Mouse (Mus musculus) forebrain, embryonic 12.5 days (tissue): ENCODE results near the gene Slit3. TPM values are rescaled to one million over a fixed set of nuclear protein-coding genes. Genes with fewer than 3 reads are reported as not detected.
A peak's percentile ranks its signal among the peaks of the same experiment; 100 is the strongest.

Source experiments
- ATAC-seq: fragments of 200-750 bp; cut with Nextera tagmentation; 2 replicates; pipeline ENCODE4 v1.8.0; 2017; ENCODE audit warnings: moderate TSS enrichment; ENCODE audit not compliant: low FRiP score
- H3K27ac ChIP-seq: fragments of 300-500 bp; sonication (generic); 2 replicates; pipeline ENCODE4 v1.5.1; 2016; ENCODE audit warnings: mild to moderate bottlenecking
- H3K27me3 ChIP-seq: fragments of 300-500 bp; sonication (generic); 2 replicates; pipeline ENCODE4 v1.6.1; 2016; ENCODE audit warnings: mild to moderate bottlenecking
- H3K36me3 ChIP-seq: fragments of 300-500 bp; sonication (generic); replicated peaks from 2 replicates; pipeline ENCODE4 v1.6.1; 2016; ENCODE audit warnings: mild to moderate bottlenecking
- H3K4me1 ChIP-seq: fragments of 300-500 bp; sonication (generic); 2 replicates; pipeline ENCODE4 v1.6.1; 2016
- H3K4me2 ChIP-seq: fragments of 300-500 bp; sonication (generic); 2 replicates; pipeline ENCODE4 v1.6.1; 2016; ENCODE audit warnings: mild to moderate bottlenecking, moderate library complexity
- H3K4me3 ChIP-seq: fragments of 300-500 bp; sonication (generic); replicated peaks from 2 replicates; pipeline ENCODE4 v1.5.1; 2016; ENCODE audit warnings: mild to moderate bottlenecking
- H3K9ac ChIP-seq: fragments of 300-500 bp; sonication (generic); 2 replicates; pipeline ENCODE4 v1.6.1; 2016; ENCODE audit warnings: mild to moderate bottlenecking
- H3K9me3 ChIP-seq: fragments of 300-500 bp; sonication (generic); 2 replicates; pipeline ENCODE4 v1.6.1; 2016
- WGBS: fragments of 180-500 bp; shearing (Covaris S2); methylation state at CpG from one replicate; pipeline ENCODE4 v1.1.7; 2016; 5-methylcytosine and 5-hydroxymethylcytosine counted together
- polyA plus RNA-seq: library from polyadenylated mRNA; unstranded; fragments of >200 nt; fragmentation: Nextera tagmentation; extraction: Ambion mirVana; gene quantifications from 2 replicates; pipeline ENCODE4 v1.2.1, GENCODE M21; 2016

Gene Slit3
- polyA plus RNA-seq, 1 experiment from 2014 or later = 6.3 TPM

- peaks cover 12% of the 10 kb centered on the region for H3K4me1 ChIP-seq
- H3K27ac ChIP-seq = no peak overlapping the region
- 77% methylated on average over 6 of the region's 6 CpGs for WGBS
- H3K4me3 ChIP-seq = no peak overlapping the region
- no peak for ATAC-seq
- H3K36me3 ChIP-seq = no peaks in the 10 kb centered on the region
- H3K9me3 ChIP-seq = no peaks in the 10 kb centered on the region
- H3K4me2 ChIP-seq = no peak overlapping the region
- H3K27me3 ChIP-seq = peaks cover 80% of the 10 kb centered on the region
- no peak overlapping the region for H3K9ac ChIP-seq
These were observed 323.6 kb downstream of the Slit3 start for GRCm38 (mm10) chr11:35444489-35445100.

GRCm38 (mm10) chr11:35447951-35448350 is 326.9 kb downstream of the Slit3 start:
- no peak for ATAC-seq

GRCm38 (mm10) chr11:35449199-35449598 is 328.2 kb downstream of the Slit3 start:
- Histone ChIP-seq H3K9ac (no peak overlapping the region), H3K4me3 (no peak overlapping the region), H3K9me3 (no peaks in the 10 kb centered on the region), H3K27ac (no peak overlapping the region), H3K4me1 (peaks cover 24% of the 10 kb centered on the region), H3K4me2 (no peak overlapping the region), H3K36me3 (no peaks in the 10 kb centered on the region), H3K27me3 (peaks cover 98% of the 10 kb centered on the region)
- WGBS = 89% methylated on average over 6 of the region's 6 CpGs
- no peak for ATAC-seq

More at GRCm38 (mm10) chr11:35447951-35448350, 326.9 kb downstream of the Slit3 start:
- peaks cover 90% of the 10 kb centered on the region for H3K27me3 ChIP-seq
- H3K27ac ChIP-seq = no peak overlapping the region
- H3K4me2 ChIP-seq = no peak overlapping the region
- 82% methylated on average over 9 of the region's 9 CpGs for WGBS
- H3K9ac ChIP-seq = no peak overlapping the region
- peaks cover 12% of the 10 kb centered on the region for H3K4me1 ChIP-seq
- H3K36me3 ChIP-seq = no peaks in the 10 kb centered on the region
- no peaks in the 10 kb centered on the region for H3K9me3 ChIP-seq
- no peak overlapping the region for H3K4me3 ChIP-seq

GRCm38 (mm10) chr11:35451636-35452035 is 330.6 kb downstream of the Slit3 start:
- no peak overlapping the region for H3K27ac ChIP-seq
- H3K9ac ChIP-seq = no peak overlapping the region
- peaks cover 96% of the 10 kb centered on the region for H3K27me3 ChIP-seq
- no peaks in the 10 kb centered on the region for H3K9me3 ChIP-seq
- peaks cover 32% of the 10 kb centered on the region for H3K4me1 ChIP-seq
- 20% methylated on average over 4 of the region's 4 CpGs for WGBS
- no peak overlapping the region for H3K4me2 ChIP-seq
- no peaks in the 10 kb centered on the region for H3K36me3 ChIP-seq
- H3K4me3 ChIP-seq = no peak overlapping the region
- 0 out of 2 replicates have a peak, but pooled peaks have one; percentile 31 for ATAC-seq

GRCm38 (mm10) chr11:35452413-35452812 is 331.4 kb downstream of the Slit3 start:
- Histone ChIP-seq H3K27me3 (peaks cover 96% of the 10 kb centered on the region), H3K36me3 (no peaks in the 10 kb centered on the region), H3K4me1 (peaks cover 30% of the 10 kb centered on the region), H3K4me2 (no peak overlapping the region), H3K9ac (no peak overlapping the region), H3K4me3 (no peak overlapping the region), H3K9me3 (no peaks in the 10 kb centered on the region), H3K27ac (no peak overlapping the region)
- WGBS = 14% methylated on average over 5 of the region's 5 CpGs
- ATAC-seq = peak; percentile 45

- WGBS = 4% methylated on average over 10 of the region's 10 CpGs
- Histone ChIP-seq H3K9ac (no peak overlapping the region), H3K27me3 (peaks cover 96% of the 10 kb centered on the region), H3K4me3 (no peak overlapping the region), H3K36me3 (no peaks in the 10 kb centered on the region), H3K4me1 (peaks cover 30% of the 10 kb centered on the region), H3K4me2 (no peak overlapping the region), H3K9me3 (no peaks in the 10 kb centered on the region), H3K27ac (no peak overlapping the region)
- peak; percentile 82 for ATAC-seq
These were observed 333.2 kb downstream of the Slit3 start for GRCm38 (mm10) chr11:35454191-35454725.

GRCm38 (mm10) chr11:35454781-35455180 is 333.8 kb downstream of the Slit3 start:
- H3K4me3 ChIP-seq = no peak overlapping the region
- no peak overlapping the region for H3K9ac ChIP-seq
- H3K27me3 ChIP-seq = peaks cover 94% of the 10 kb centered on the region
- H3K36me3 ChIP-seq = no peaks in the 10 kb centered on the region
- peak; percentile 65 for ATAC-seq
- H3K27ac ChIP-seq = no peak overlapping the region
- no peak overlapping the region for H3K4me2 ChIP-seq
- 7% methylated on average over 4 of the region's 4 CpGs for WGBS
- peaks cover 30% of the 10 kb centered on the region for H3K4me1 ChIP-seq
- no peaks in the 10 kb centered on the region for H3K9me3 ChIP-seq

GRCm38 (mm10) chr11:35458068-35458467 is 337.0 kb downstream of the Slit3 start:
- no peak for ATAC-seq
- H3K27me3 ChIP-seq = peaks cover 94% of the 10 kb centered on the region
- H3K9me3 ChIP-seq = no peaks in the 10 kb centered on the region
- 58% methylated on average over 2 of the region's 2 CpGs for WGBS
- no peak overlapping the region for H3K27ac ChIP-seq
- H3K4me1 ChIP-seq = peaks cover 22% of the 10 kb centered on the region
- H3K36me3 ChIP-seq = no peaks in the 10 kb centered on the region
- H3K4me3 ChIP-seq = no peak overlapping the region
- H3K9ac ChIP-seq = no peak overlapping the region
- H3K4me2 ChIP-seq = no peak overlapping the region

- H3K4me3 ChIP-seq = no peak overlapping the region
- WGBS = 88% methylated on average over 6 of the region's 6 CpGs
- no peaks in the 10 kb centered on the region for H3K36me3 ChIP-seq
- no peak overlapping the region for H3K27ac ChIP-seq
- no peak for ATAC-seq
- H3K27me3 ChIP-seq = peaks cover 98% of the 10 kb centered on the region
- H3K9me3 ChIP-seq = no peaks in the 10 kb centered on the region
- peaks cover 3% of the 10 kb centered on the region; the same call in 1 of the 2 replicates for H3K4me1 ChIP-seq
- no peak overlapping the region for H3K4me2 ChIP-seq
- H3K9ac ChIP-seq = no peak overlapping the region
These were observed 345.7 kb downstream of the Slit3 start for GRCm38 (mm10) chr11:35466701-35467100.

- ATAC-seq = no peak
- H3K9me3 ChIP-seq = no peaks in the 10 kb centered on the region
- peaks cover 3% of the 10 kb centered on the region; the same call in 1 of the 2 replicates for H3K4me1 ChIP-seq
- 87% methylated on average over 7 of the region's 7 CpGs for WGBS
- H3K36me3 ChIP-seq = no peaks in the 10 kb centered on the region
- no peak overlapping the region for H3K4me3 ChIP-seq
- peaks cover 95% of the 10 kb centered on the region for H3K27me3 ChIP-seq
- no peak overlapping the region for H3K27ac ChIP-seq
- H3K9ac ChIP-seq = no peak overlapping the region
- no peak overlapping the region for H3K4me2 ChIP-seq
These were observed 347.8 kb downstream of the Slit3 start for GRCm38 (mm10) chr11:35468847-35469246.

- peaks cover 86% of the 10 kb centered on the region for H3K27me3 ChIP-seq
These were observed 348.9 kb downstream of the Slit3 start for GRCm38 (mm10) chr11:35469940-35470339.

GRCm38 (mm10) chr11:35470853-35471252 is 349.8 kb downstream of the Slit3 start:
- WGBS = 62% methylated on average over 5 of the region's 5 CpGs
- peaks cover 77% of the 10 kb centered on the region for H3K27me3 ChIP-seq
- no peak overlapping the region for H3K4me2 ChIP-seq
- H3K36me3 ChIP-seq = no peaks in the 10 kb centered on the region
- no peak overlapping the region for H3K4me3 ChIP-seq
- peaks cover 3% of the 10 kb centered on the region; the same call in 1 of the 2 replicates for H3K4me1 ChIP-seq
- H3K9me3 ChIP-seq = no peaks in the 10 kb centered on the region
- no peak overlapping the region for H3K27ac ChIP-seq
- no peak for ATAC-seq
- no peak overlapping the region for H3K9ac ChIP-seq

More at GRCm38 (mm10) chr11:35469940-35470339, 348.9 kb downstream of the Slit3 start:
- Histone ChIP-seq H3K9ac (no peak overlapping the region), H3K4me2 (no peak overlapping the region), H3K4me1 (peaks cover 3% of the 10 kb centered on the region; the same call in 1 of the 2 replicates), H3K4me3 (no peak overlapping the region), H3K27ac (no peak overlapping the region), H3K9me3 (no peaks in the 10 kb centered on the region), H3K36me3 (no peaks in the 10 kb centered on the region)
- WGBS = 63% methylated on average over 4 of the region's 4 CpGs
- ATAC-seq = no peak
